Mouse (Mus musculus) limb, embryonic 14.5 days (tissue): ENCODE data around the gene Cyren. TPM values are rescaled to one million over a fixed set of nuclear protein-coding genes. Genes with fewer than 3 reads are reported as not detected.

ENCODE experiments used
- ATAC-seq: fragments of 200-750 bp; cut with Nextera tagmentation; 2 replicates; pipeline ENCODE4 v1.8.0; 2017; ENCODE audit warnings: low read depth, moderate number of reproducible peaks, moderate TSS enrichment; ENCODE audit not compliant: low FRiP score
- DNase-seq: peaks from one replicate; pipeline ENCODE4 v3.0.0-alpha.2; 2015; ENCODE audit warnings: low spot score
- H3K27ac ChIP-seq: fragments of 300-500 bp; sonication (generic); replicated peaks from 2 replicates; pipeline ENCODE4 v1.5.1; 2014; ENCODE audit warnings: low read depth, mild to moderate bottlenecking, low read length, moderate library complexity, mixed read lengths
- H3K27me3 ChIP-seq: fragments of 300-500 bp; sonication (generic); 2 replicates; pipeline ENCODE4 v1.6.1; 2014; ENCODE audit warnings: low read length, mixed read lengths; ENCODE audit not compliant: control insufficient read depth, insufficient read depth
- H3K36me3 ChIP-seq: fragments of 300-500 bp; sonication (generic); 2 replicates; pipeline ENCODE4 v1.6.1; 2014; ENCODE audit warnings: mild to moderate bottlenecking, low read length, moderate library complexity, mixed read lengths; ENCODE audit not compliant: control insufficient read depth, insufficient read depth
- H3K4me1 ChIP-seq: fragments of 300-500 bp; sonication (generic); 2 replicates; pipeline ENCODE4 v1.6.1; 2014; ENCODE audit warnings: antibody characterized with exemption, low read length, mixed read lengths; ENCODE audit not compliant: control insufficient read depth, insufficient read depth
- H3K4me2 ChIP-seq: fragments of 300-500 bp; sonication (generic); replicated peaks from 2 replicates; pipeline ENCODE4 v1.6.1; 2014; ENCODE audit warnings: low read depth, mild to moderate bottlenecking, low read length, moderate library complexity; ENCODE audit not compliant: severe bottlenecking
- H3K4me3 ChIP-seq: fragments of 300-500 bp; sonication (generic); replicated peaks from 2 replicates; pipeline ENCODE4 v1.5.1; 2014; ENCODE audit warnings: low read length
- H3K9ac ChIP-seq: fragments of 300-500 bp; sonication (generic); 2 replicates; pipeline ENCODE4 v1.6.1; 2014; ENCODE audit warnings: mild to moderate bottlenecking, low read depth, low read length, moderate library complexity; ENCODE audit not compliant: severe bottlenecking
- H3K9me3 ChIP-seq: fragments of 300-500 bp; sonication (generic); 2 replicates; pipeline ENCODE4 v1.6.1; 2016; ENCODE audit warnings: low read length; ENCODE audit not compliant: control insufficient read depth
- POLR2A ChIP-seq: fragments of 200-500 bp; IDR thresholded peaks from 2 replicates; pipeline ENCODE4 v1.8.0; 2012; ENCODE audit warnings: inconsistent platforms, mild to moderate bottlenecking, moderate library complexity, borderline replicate concordance; ENCODE audit not compliant: insufficient read depth, insufficient read length; ENCODE audit errors: extremely low read depth
- WGBS: fragments of 180-500 bp; shearing (Covaris S2); extraction: QIAGEN DNeasy Blood & Tissue Kit; methylation state at CpG from one replicate; pipeline ENCODE4 v1.1.7; 2014; 5-methylcytosine and 5-hydroxymethylcytosine counted together
- polyA plus RNA-seq, 2 experiments: library from polyadenylated mRNA; depleted of rRNA in 1 of 2; stranded (reverse) in 1 of 2; unstranded in 1 of 2; fragments of >200 nt; fragmentation: Nextera tagmentation in 1 of 2; extraction: Ambion mirVana in 1 of 2; gene quantifications; 2 replicates each; pipeline versions ENCODE4 v1.2.1 to v1.2.3; 2012 to 2014

Cyren gene
- polyA plus RNA-seq, 2 experiments: 12.4 to 24.2 TPM

DNA sequence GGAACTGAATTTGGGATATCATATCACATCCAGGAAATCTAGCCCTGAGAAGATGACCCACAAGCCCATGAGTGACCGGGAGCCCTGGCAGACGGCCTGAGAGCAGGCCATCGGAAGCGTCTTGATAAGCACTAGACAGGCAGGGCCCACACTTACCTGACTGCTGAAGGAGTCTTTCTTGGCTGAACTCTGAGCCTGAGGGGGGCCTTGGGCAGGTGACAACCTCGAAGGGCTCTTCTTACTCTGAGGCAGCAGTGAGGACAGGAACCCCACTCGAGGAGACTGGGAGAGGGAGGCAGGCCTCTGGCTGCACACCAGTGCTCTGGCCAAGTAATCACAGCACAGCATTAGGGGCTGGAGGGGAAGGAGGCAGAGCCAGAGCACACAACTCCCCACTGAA is 26.5 kb upstream of the Cyren start:
- Histone ChIP-seq H3K9me3 (no peaks in the 10 kb centered on the region), H3K9ac (no peak overlapping the region)

DNA sequence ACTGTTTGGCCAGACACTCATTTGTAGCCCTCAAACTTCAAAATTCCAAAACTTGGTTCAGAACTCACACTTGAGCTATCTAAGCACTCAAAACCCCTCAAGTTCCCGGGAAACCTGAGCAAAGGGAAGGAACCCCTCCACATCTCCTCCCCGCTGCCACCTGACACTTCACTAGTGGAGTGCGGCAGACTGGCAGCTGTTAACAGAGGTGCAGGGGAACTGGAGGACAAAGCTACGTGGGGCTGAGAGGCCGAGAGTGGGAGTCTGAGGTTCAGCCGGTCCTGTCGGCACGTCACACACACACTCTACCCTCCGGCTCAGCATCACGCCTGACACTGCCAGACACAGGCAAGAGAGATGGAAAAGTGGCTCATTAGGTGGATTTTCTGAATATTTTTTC is 26.0 kb upstream of the Cyren start:
- Histone ChIP-seq H3K9me3 (no peaks in the 10 kb centered on the region), H3K27ac (no peak overlapping the region), H3K4me1 (no peaks in the 10 kb centered on the region), H3K4me2 (no peak overlapping the region), H3K4me3 (no peak overlapping the region), H3K27me3 (no peaks in the 10 kb centered on the region), H3K36me3 (peaks cover 75% of the 10 kb centered on the region), H3K9ac (no peak overlapping the region)
- DNase-seq (no peak), ATAC-seq (no peak)
- 71% methylated on average over 10 of the region's 10 CpGs for WGBS
- TF ChIP-seq POLR2A: no peak

More for the DNA sequence above, 26.5 kb upstream of the Cyren start:
- H3K27me3 ChIP-seq: no peaks in the 10 kb centered on the region
- DNase-seq (no peak), ATAC-seq (no peak)
- no peak for TF ChIP-seq POLR2A
- no peak overlapping the region for H3K27ac ChIP-seq
- no peaks in the 10 kb centered on the region for H3K4me1 ChIP-seq
- H3K4me2 ChIP-seq: no peak overlapping the region
- no peak overlapping the region for H3K4me3 ChIP-seq
- 89% methylated on average over 6 of the region's 6 CpGs for WGBS
- peaks cover 72% of the 10 kb centered on the region for H3K36me3 ChIP-seq

DNA sequence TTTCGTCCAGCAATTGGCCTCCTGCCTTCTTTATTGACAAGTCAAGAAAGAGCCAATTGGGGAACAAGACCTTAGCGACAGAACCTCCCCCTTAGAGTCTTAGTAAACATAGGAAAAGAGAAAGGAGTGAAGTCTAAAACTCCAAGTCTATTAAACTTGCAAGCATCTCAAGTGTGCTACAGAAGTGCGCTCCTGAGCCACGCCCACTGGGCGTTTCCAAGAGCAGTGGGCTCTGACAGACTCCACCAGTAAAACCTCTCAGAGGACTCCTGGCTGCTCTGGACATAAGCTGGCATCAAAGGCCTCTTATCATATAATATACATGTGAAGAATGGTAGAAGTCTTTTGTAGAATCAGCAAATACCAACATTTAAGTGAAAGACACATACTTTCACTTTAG is 25.6 kb upstream of the Cyren start:
- Histone ChIP-seq H3K9ac (no peak overlapping the region), H3K4me3 (no peak overlapping the region), H3K27me3 (no peaks in the 10 kb centered on the region), H3K9me3 (no peaks in the 10 kb centered on the region), H3K4me2 (no peak overlapping the region), H3K27ac (no peak overlapping the region), H3K36me3 (peaks cover 73% of the 10 kb centered on the region), H3K4me1 (no peaks in the 10 kb centered on the region)
- ATAC-seq: no peak
- no peak for TF ChIP-seq POLR2A
- WGBS: 83% methylated on average over 5 of the region's 5 CpGs
- no peak for DNase-seq

DNA sequence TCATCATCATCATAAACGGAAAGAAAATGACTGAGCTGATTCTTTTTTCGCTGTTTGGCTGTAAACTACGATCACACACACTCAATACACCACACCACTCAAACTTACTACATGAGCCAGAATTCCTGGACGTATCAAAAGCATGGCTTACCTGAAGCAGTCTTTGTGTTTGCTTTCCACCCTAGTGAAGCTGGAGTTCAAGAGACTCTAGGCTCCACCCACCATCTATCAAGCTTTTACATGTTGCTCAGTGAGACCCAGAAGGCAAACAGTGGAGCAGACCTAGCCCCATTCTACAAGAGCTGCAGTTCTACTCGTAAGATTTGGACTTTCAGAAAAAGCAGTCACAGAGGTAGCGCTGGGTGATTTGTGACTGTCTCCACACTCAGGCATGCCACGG is 24.7 kb upstream of the Cyren start:
- WGBS: 88% methylated on average over 7 of the region's 7 CpGs
- no peak overlapping the region for H3K9ac ChIP-seq
- no peak overlapping the region for H3K27ac ChIP-seq
- no peak for TF ChIP-seq POLR2A
- DNase-seq (no peak), ATAC-seq (no peak)
- H3K9me3 ChIP-seq: no peaks in the 10 kb centered on the region
- no peaks in the 10 kb centered on the region for H3K4me1 ChIP-seq
- H3K27me3 ChIP-seq: no peaks in the 10 kb centered on the region
- H3K4me3 ChIP-seq: no peak overlapping the region
- peaks cover 66% of the 10 kb centered on the region for H3K36me3 ChIP-seq
- H3K4me2 ChIP-seq: no peak overlapping the region

DNA sequence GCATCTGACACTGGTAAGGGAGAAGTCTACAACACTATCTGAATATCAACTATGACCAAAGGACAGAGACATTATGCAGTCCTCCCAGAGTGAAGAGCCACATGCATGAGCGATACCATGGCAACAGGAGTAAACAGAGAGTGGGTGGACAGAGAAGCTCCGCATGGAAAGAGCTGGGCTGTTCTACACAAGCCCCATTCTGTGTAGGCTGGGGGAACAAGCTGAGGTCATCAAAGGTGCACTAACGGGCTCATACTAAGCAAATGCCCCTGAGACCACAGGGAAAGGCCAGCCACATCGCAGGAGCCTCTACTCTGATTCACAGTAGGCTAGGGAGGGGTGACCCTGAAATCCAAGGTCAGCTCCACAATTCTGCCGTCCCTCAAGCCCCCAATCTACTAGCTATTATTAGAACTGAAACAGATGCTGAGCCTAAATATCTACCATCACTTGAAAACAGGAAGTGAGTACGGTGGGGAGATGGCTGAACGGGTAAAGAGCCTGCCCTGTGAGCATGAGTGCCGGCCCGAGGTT is 24.1 kb upstream of the Cyren start:
- no peak overlapping the region for H3K9ac ChIP-seq
- ATAC-seq (no peak), DNase-seq (no peak)
- no peak overlapping the region for H3K27ac ChIP-seq
- no peak for TF ChIP-seq POLR2A
- H3K4me1 ChIP-seq: no peaks in the 10 kb centered on the region
- peaks cover 65% of the 10 kb centered on the region for H3K36me3 ChIP-seq
- no peak overlapping the region for H3K4me3 ChIP-seq
- no peaks in the 10 kb centered on the region for H3K27me3 ChIP-seq
- H3K4me2 ChIP-seq: no peak overlapping the region
- no peaks in the 10 kb centered on the region for H3K9me3 ChIP-seq
- WGBS: 72% methylated on average over 9 of the region's 9 CpGs

DNA sequence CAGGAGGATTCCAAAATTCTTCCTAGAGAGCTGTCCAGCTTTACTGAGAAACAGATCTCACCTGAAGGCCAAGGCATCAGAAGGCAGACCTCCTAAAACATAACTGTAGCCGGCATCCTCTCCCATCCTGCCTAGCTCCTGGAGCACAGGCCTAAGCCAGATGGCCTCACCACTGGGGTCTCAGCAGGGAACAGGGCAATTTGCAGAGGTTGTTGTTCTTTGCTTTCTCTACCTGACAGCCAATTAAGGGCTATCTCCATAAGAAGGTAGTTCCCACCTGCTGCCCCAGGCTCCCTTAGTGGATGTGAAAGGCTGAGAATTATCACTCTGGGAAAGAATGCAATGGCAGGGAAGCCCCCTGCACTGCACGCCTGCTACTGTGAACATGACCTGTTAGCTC is 23.1 kb upstream of the Cyren start:
- WGBS: 43% methylated on average over 2 of the region's 2 CpGs
- H3K4me1 ChIP-seq: no peaks in the 10 kb centered on the region
- no peaks in the 10 kb centered on the region for H3K27me3 ChIP-seq
- ATAC-seq (no peak), DNase-seq (no peak)
- H3K36me3 ChIP-seq: peaks cover 62% of the 10 kb centered on the region
- no peaks in the 10 kb centered on the region for H3K9me3 ChIP-seq
- H3K27ac ChIP-seq: no peak overlapping the region
- no peak for TF ChIP-seq POLR2A
- no peak overlapping the region for H3K4me2 ChIP-seq
- no peak overlapping the region for H3K9ac ChIP-seq
- H3K4me3 ChIP-seq: no peak overlapping the region
